Mouse (Mus musculus) retina, embryonic 14.5 days (tissue): ENCODE measurements around the gene Cyp4f16.
A peak's percentile ranks its signal among the peaks of the same experiment; 100 is the strongest.
"Not testable (repeated sequence)": the region's sequence is repeated elsewhere in the genome, so short reads cannot be mapped to it uniquely, and the experiment has no call there.

ENCODE experiments used
- DNase-seq: peaks from one replicate; pipeline ENCODE4 v3.0.0-alpha.2; 2015; ENCODE audit warnings: low spot score

Cyp4f16 gene

GRCm38 (mm10) chr17:32550900-32551770, 14.8 kb downstream of the Cyp4f16 start:
- peak; percentile 94 for DNase-seq

GRCm38 (mm10) chr17:32553016-32553415, 16.7 kb downstream of the Cyp4f16 start:
- not testable (repeated sequence) for DNase-seq

GRCm38 (mm10) chr17:32554368-32554767, 18.0 kb downstream of the Cyp4f16 start:
- DNase-seq: not testable (repeated sequence)

- DNase-seq: not testable (repeated sequence)
Observed at GRCm38 (mm10) chr17:32563301-32563700, 26.9 kb downstream of the Cyp4f16 start.

GRCm38 (mm10) chr17:32573286-32573685, 36.9 kb downstream of the Cyp4f16 start:
- not testable (repeated sequence) for DNase-seq

GRCm38 (mm10) chr17:32577496-32578186, 41.3 kb downstream of the Cyp4f16 start:
- no peak for DNase-seq

- DNase-seq: no peak
Observed at GRCm38 (mm10) chr17:32596494-32596893, 60.1 kb downstream of the Cyp4f16 start.
